Mouse (Mus musculus): Measurements from ENCODE around the gene Furin.

DNA sequence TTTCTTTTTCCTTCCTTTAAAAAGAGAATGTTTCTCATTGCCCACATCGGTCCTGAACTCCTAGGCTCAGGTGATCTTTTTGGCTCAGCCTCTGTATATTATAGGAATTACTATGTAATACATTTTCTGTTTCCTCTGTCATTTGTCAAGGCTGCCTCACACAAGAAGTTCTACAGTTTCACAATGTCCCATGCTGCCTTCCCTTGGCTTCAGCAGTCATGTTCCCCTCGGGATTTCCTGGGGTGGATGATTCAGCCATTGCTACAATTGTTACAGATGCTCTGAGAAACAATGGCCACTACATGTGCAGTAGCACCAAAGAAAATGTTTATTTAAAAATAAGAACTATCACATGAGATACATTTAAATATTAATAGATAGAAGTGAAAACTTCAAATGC lies 49.5 kb upstream of the Furin start:
- TF ChIP-seq CTCF (IDR thresholded peaks at IDR 0.05) (no peak), EP300 (IDR thresholded peaks at IDR 0.05) (peak; percentile 74; the same call in 1 of the 2 replicates)
